25 mouse cellular contexts compared by ENCODE assay signal in the genomic region with DNA sequence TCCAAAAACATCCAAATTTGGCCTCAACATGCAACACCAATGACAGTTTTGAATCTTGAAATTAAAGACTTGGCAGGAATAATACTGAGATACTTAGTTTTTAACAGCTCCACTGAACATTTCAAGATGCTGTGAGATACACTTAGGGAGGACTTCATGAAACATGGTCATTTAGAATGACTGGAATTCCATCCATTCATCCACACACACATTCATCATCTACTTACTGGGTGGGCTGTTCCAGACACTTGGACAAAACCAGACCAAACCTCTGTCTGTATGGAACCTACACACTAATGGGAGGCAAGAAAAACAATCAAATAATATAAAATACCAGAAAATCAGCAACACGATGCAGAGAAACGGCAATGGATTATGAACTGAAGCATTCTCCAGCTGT. TPM values are rescaled to one million over a fixed set of nuclear protein-coding genes. Genes with fewer than 3 reads are reported as not detected.
"Had no signal": no experiment of that assay in that cellular context is flagged by ENCODE, and none has a peak within 500 bp of the region (broad histone marks: within the 10 kb centered on the region; RNA-seq: fewer than 3 reads in every experiment).

No protein-coding gene starts in this region.

- H3K27ac ChIP-seq: liver, embryonic 14.5 days; midbrain, embryonic 10.5 days; midbrain, embryonic 13.5 days; neural tube, embryonic 13.5 days; neural tube, embryonic 15.5 days had no signal

- ATAC-seq: midbrain, embryonic 13.5 days; midbrain, embryonic 16.5 days had no signal

- H3K4me3 ChIP-seq: midbrain, embryonic 10.5 days; midbrain, embryonic 13.5 days; myocyte; neural tube, embryonic 13.5 days; neural tube, embryonic 15.5 days had no signal

- H3K4me2 ChIP-seq: midbrain, embryonic 13.5 days; neural tube, embryonic 13.5 days; neural tube, embryonic 15.5 days had no signal

- DNase-seq: lung, adult 18-20 months; lung, postnatal 10 days; lung, postnatal 4 days; retina, postnatal 1 day; right cerebral cortex, adult 18-20 months; right cerebral cortex, postnatal 25 days; right cerebral cortex, postnatal 4 days; spleen, adult 18-20 months; thymus, adult 2 months; thymus, postnatal 25 days; thymus, postnatal 4 days had no signal

- H3K27me3 ChIP-seq: midbrain, embryonic 13.5 days; neural tube, embryonic 13.5 days; neural tube, embryonic 15.5 days had no signal

- H3K36me3 ChIP-seq: midbrain, embryonic 10.5 days; midbrain, embryonic 13.5 days; neural tube, embryonic 13.5 days; neural tube, embryonic 15.5 days had no signal

- H3K9me3 ChIP-seq: midbrain, embryonic 10.5 days; midbrain, embryonic 13.5 days; neural tube, embryonic 13.5 days; neural tube, embryonic 15.5 days had no signal

- H3K9ac ChIP-seq: liver, embryonic 14.5 days; midbrain, embryonic 13.5 days; neural tube, embryonic 13.5 days; neural tube, embryonic 15.5 days had no signal

RNA-seq across cellular contexts. Expression of a gene that starts 42.8 kb away (rescaled TPM):
- total RNA-seq: megakaryocyte, adult 5-6 weeks; megakaryocyte-erythroid progenitor cell, adult 5-6 weeks had no signal
- polyA plus RNA-seq: liver, embryonic 14.5 days; liver, embryonic 16.5 days; midbrain, embryonic 10.5 days; midbrain, embryonic 13.5 days; midbrain, embryonic 16.5 days; myocyte; neural tube, embryonic 11.5 days; neural tube, embryonic 13.5 days; small intestine, adult 2 months; stomach, embryonic 14.5 days; thymus, adult 2 months; urinary bladder, adult 2 months had no signal
